Mouse (Mus musculus) lung, adult 2 months (tissue): ENCODE results near the gene Supv3l1. TPM values are rescaled to one million over a fixed set of nuclear protein-coding genes. Genes with fewer than 3 reads are reported as not detected.

Source experiments
- DNase-seq: peaks from one replicate; pipeline ENCODE4 v3.0.0; 2022
- H3K4me1 ChIP-seq: fragments of 200-500 bp; 2 replicates; pipeline ENCODE4 v1.6.1; 2011; ENCODE audit warnings: low read length; ENCODE audit not compliant: control insufficient read depth, insufficient read depth
- H3K4me3 ChIP-seq: fragments of 200-500 bp; replicated peaks from 2 replicates; pipeline ENCODE3; 2011; ENCODE audit warnings: low read depth, mild to moderate bottlenecking, control low read depth, low read length; ENCODE audit errors: extremely low read depth
- CTCF ChIP-seq: fragments of 200-500 bp; IDR thresholded peaks from 2 replicates; pipeline ENCODE4 v1.5.1; 2011; ENCODE audit warnings: mild to moderate bottlenecking, low read length, control low read depth; ENCODE audit not compliant: insufficient read depth
- POLR2A ChIP-seq: fragments of 200-500 bp; IDR thresholded peaks from 2 replicates; pipeline ENCODE4 v1.6.1; 2011; ENCODE audit warnings: low read depth, mild to moderate bottlenecking, control low read depth, low read length, borderline replicate concordance; ENCODE audit errors: extremely low read depth
- WGBS: fragments of 180-500 bp; shearing (Covaris S2); methylation state at CpG from one replicate; pipeline ENCODE4 v1.1.7; 2018; 5-methylcytosine and 5-hydroxymethylcytosine counted together
- polyA plus RNA-seq: library from polyadenylated mRNA; depleted of rRNA; stranded (reverse); fragments of >200 nt; gene quantifications from 2 replicates; pipeline ENCODE4 v1.2.3, GENCODE M21; 2012; rRNA removed

Gene Supv3l1
- polyA plus RNA-seq, 1 experiment = 11.9 TPM

DNA sequence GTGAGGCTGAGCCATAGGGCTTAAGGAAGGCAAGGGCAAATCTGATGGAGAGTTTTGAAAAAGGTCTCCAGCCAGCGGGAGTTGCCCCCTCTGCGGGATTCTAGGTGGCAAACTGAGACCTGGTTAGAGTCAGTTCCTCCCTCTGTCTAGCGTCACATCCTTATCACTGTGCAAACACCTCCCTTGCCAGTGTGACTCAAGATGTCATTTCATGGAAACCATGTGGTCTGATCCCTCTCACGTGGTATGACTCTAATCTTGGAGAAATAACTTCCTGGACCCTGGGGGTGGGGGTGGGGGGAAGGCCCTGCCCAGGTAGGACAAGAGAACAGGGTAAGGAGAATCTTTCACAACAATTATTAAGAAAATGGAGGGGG is 35.9 kb downstream of the Supv3l1 start:
- TF ChIP-seq CTCF = no peak
- no peak for TF ChIP-seq POLR2A
- Histone ChIP-seq H3K4me3 (no peak overlapping the region), H3K4me1 (no peaks in the 10 kb centered on the region)
- 21% methylated on average over 4 of the region's 4 CpGs for WGBS
- peak; percentile 30 for DNase-seq

DNA sequence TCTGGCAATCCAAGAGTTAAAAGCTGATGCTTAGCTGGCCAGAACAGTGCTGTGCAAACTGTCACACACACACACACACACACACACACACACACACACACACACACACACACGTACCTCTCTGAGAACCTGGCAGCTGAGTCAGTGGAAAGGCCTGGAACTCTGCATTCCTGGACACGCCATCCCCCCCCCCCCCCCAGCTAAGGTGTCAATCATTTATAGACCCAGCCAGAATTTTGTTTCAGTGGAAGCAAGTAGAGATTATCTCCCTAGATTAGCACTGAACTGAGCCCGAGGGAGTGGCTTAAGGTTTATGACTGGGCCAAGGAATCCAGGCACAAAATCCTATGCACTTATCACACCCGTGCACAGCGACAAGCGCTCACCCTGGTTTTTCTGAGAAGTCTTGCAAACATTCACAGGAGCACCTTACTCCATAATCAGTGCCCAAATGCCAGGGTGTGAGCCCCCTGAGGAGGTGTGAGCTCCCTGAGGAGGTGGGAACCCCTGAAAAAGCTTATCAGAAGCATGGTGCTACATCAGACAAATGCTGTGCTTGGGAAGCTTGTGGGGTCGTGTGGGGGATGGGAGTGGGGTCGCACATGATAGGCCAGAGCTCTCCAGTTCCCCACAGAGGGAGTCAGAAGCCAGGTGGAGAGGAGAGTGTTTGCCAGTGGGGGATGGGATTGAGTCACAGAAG is 36.5 kb downstream of the Supv3l1 start:
- Histone ChIP-seq H3K4me1 (no peaks in the 10 kb centered on the region), H3K4me3 (no peak overlapping the region)
- no peak for DNase-seq
- 20% methylated on average over 8 of the region's 8 CpGs for WGBS
- TF ChIP-seq POLR2A (no peak), CTCF (no peak)

DNA sequence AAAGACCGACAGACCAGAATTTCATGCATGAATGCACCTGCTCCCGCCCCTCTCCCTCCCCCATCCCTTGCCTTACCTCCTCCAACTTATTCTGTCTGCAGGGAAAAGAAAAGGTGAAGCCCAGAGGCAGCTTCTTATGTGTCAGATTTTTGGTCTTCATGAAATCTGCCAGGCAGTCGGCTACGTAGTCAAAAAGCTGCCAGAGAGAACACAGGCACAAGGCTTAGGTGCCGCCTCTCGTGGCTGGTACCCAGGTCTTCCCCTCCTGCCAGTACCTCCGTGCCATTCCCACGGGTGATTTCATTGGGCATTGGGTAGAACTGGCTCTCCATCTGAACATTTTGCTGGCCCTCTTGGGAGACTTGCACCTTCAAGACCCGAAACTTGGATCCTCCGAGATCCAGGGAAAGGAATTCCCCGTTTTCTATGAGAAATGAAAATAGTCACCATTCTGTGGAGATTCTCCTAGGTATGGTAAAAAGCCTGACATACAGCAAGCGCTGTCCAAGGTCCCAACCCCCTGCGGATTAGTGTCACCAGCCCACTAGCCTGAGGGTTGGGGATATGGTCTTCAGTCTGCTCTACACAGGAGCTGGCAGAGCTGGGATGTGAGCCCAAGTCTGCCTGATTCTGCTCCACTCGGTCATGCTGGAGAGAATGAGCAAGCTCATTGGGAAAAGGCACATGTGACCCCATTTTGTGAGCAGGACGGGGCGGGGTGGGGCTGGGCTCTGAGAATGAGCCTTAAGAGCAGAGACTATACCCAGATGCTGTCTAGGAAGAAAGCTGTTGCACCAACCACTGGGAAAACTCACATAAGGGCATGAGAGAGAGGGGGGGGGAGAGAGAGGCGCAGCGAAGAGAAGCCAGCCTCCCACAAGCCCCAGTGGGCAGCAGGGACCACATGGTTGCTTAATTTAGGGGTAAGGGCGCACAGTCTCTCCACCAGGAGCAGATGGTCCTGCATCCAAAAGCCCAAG is 37.8 kb downstream of the Supv3l1 start:
- Histone ChIP-seq H3K4me1 (no peaks in the 10 kb centered on the region), H3K4me3 (no peak overlapping the region)
- 71% methylated on average over 19 of the region's 19 CpGs for WGBS
- no peak for DNase-seq
- TF ChIP-seq CTCF (no peak), POLR2A (no peak)

DNA sequence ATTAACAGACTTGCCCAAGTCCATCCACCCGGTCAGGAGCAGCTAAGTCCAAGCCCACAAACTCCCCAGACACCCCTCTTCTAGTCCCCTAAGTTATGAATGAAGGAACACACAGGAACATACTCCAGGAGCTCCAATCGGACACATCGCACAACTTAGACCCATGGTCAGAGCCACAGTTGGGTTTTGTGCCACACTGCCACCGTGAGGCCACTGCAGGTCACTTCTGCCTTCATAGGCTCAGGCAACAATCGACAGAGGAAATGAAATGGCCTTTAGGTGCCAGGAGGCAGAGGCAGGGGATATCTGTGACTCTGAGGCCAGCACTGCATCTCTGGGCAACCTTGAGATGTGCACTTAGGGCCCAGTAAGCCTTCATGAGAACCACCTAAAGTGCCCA is 38.6 kb downstream of the Supv3l1 start:
- WGBS = 5% methylated on average over 5 of the region's 5 CpGs
- peak; percentile 97 for TF ChIP-seq CTCF
- TF ChIP-seq POLR2A = no peak
- peak; percentile 62 for DNase-seq

DNA sequence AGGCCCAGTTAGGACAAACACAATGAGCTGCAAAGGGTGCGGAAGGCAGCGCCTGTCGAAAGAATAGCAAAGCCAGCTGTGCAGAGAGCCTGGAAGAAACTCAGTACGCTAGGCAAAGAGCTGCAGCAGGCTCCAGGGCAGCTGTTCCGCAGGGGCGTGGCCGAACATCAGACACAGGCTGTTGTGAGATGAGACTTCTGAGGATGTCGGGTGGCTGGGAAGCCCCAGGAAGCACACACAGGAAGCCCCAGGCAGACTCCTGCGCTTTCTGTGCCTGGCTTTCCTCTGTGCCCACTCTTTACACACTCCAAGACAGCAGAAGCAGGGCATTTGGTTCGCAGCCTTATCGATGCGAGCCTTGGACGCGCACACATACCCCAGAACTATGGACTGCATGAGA is 44.6 kb downstream of the Supv3l1 start:
- H3K4me3 ChIP-seq = no peak overlapping the region
- no peak for TF ChIP-seq CTCF
- TF ChIP-seq POLR2A = no peak
- 44% methylated on average over 14 of the region's 14 CpGs for WGBS
- no peaks in the 10 kb centered on the region for H3K4me1 ChIP-seq
- no peak for DNase-seq

More for the DNA sequence above, 38.6 kb downstream of the Supv3l1 start:
- H3K4me1 ChIP-seq = no peaks in the 10 kb centered on the region
- no peak overlapping the region for H3K4me3 ChIP-seq

DNA sequence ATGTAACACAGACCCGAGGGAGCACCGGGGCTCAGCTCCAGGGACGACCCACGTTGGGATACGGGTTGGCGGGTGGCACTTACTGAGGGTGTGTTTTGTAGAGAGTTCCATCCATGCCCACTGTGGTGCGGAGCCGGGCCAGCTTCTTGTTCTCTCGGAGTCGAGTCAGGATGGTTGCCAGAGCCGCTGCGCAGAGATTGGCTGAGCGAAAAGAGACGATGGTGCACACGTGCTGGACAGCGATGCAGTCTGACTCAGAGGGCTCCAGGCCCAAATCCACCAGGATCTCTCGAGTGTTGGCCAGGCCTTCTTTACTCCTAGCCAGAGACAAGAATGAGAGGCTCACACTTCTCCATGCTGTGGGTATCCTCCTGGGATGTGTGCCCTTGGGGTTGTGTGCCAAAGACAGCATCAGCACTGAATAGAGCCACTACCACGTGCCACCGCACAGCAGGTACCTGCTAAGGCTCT is 47.9 kb downstream of the Supv3l1 start:
- no peaks in the 10 kb centered on the region for H3K4me1 ChIP-seq
- no peak for DNase-seq
- WGBS = 71% methylated on average over 19 of the region's 19 CpGs
- no peak overlapping the region for H3K4me3 ChIP-seq
- TF ChIP-seq CTCF (no peak), POLR2A (no peak)

DNA sequence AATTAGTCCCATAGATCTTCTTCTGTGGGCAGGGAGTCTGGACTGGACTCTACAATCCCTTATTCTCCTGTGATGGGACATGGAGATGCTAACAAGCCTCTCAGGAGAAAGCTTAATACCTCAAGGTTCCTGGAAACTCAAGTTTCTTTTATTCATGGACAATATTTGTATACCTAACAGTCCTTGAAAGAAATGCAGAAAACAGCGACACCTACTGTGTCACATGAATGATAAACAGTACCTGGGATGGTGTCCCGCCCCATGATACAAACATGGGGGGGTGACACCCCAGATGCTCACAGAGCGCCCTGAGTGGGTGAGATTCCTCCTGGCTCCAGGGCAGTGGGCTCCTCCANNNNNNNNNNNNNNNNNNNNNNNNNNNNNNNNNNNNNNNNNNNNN is 66.5 kb downstream of the Supv3l1 start:
- no peak for TF ChIP-seq CTCF
- no peak for TF ChIP-seq POLR2A
- Histone ChIP-seq H3K4me1 (no peaks in the 10 kb centered on the region), H3K4me3 (no peak overlapping the region)
- WGBS = 73% methylated on average over 3 of the region's 3 CpGs
- no peak for DNase-seq

DNA sequence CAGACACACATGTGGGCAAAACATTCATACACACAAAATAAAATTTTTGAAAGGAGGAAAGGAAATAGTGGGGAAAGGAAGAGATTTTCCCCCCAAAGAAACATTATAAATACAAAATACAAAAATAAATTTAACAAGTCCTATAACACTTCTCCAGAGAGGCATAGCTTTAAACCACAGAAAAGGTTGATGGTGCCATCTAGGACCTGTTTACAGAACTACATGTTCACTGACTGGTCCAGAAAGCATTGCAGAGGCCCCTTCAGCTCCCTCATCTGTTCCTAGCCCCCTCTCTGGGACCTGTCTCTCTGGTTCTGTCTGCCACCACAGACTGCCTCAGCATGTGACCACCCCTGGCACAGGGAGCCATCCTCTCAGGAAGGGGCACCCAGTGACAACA is 68.6 kb downstream of the Supv3l1 start:
- no peaks in the 10 kb centered on the region for H3K4me1 ChIP-seq
- no peak for DNase-seq
- no peak overlapping the region for H3K4me3 ChIP-seq
- no peak for TF ChIP-seq POLR2A
- peak; percentile 25; the same call in 1 of the 2 replicates for TF ChIP-seq CTCF

DNA sequence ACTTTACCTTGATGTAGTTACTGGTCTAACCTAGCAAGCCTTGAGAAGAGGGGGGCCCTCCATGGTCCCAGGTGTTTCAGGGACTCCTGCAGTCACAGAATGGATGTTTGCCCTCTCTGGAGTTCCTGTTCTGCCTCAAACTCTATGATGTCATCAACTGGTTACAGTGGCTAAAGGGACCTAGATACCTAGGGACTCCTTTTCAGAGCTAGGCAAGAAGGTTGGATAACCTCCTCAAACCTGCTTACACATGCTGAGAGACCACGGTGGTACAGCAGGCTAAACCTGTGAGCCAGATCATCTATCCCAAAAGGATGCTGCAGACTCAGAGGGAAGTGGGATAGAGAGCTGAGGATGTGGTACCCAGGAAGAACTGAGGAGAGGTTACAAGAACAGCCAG is 69.7 kb downstream of the Supv3l1 start, which contains the start of gene Hk1:
Gene Hk1 (minus strand): TSS at position 101 of the 400 bp plus-strand sequence.
- Histone ChIP-seq H3K4me3 (no peak within 1 kb of the TSS), H3K4me1 (no peaks in the 10 kb centered on the region)
- no peak for TF ChIP-seq CTCF
- TF ChIP-seq POLR2A = no peak
- WGBS = 82% methylated on average over 1 of the region's 1 CpGs
- no peak for DNase-seq

Other genes starting within 250 kb of the Supv3l1 start
- 134 and 177 TPM in 2 replicates for gene Tspan15, start 218.5 kb downstream of the Supv3l1 start, polyA plus RNA-seq
- 0.76 and 0.96 TPM in 2 replicates for gene Tacr2, start 197.3 kb downstream of the Supv3l1 start, polyA plus RNA-seq
- gene Hk1, start 69.8 kb downstream of the Supv3l1 start, polyA plus RNA-seq = 34.2 and 45.5 TPM in 2 replicates
- gene Hkdc1, start 27.2 kb downstream of the Supv3l1 start, polyA plus RNA-seq = 4.7 TPM in 2 replicates
- gene 4930507D05Rik, start 249 bp downstream of the Supv3l1 start, polyA plus RNA-seq = 0.09 TPM in 1 of 2 replicates, not detected in the other
- gene Vps26a, start 37.1 kb upstream of the Supv3l1 start, polyA plus RNA-seq = 7.7 and 13.9 TPM in 2 replicates
- gene Srgn, start 77.7 kb upstream of the Supv3l1 start, polyA plus RNA-seq = 48.6 and 82.7 TPM in 2 replicates
- gene Kif1bp, start 128.7 kb upstream of the Supv3l1 start, polyA plus RNA-seq = 37.8 and 45.5 TPM in 2 replicates
- gene Ddx21, start 152.5 kb upstream of the Supv3l1 start, polyA plus RNA-seq = 7.2 and 13.4 TPM in 2 replicates
- gene Ddx50, start 201.5 kb upstream of the Supv3l1 start, polyA plus RNA-seq = 8.9 and 14.1 TPM in 2 replicates